Comparison of ENCODE assay signal across 28 mouse cellular contexts in genomic region chr2:121511401-121511800, GRCm38 (mm10). TPM values are rescaled to one million over a fixed set of nuclear protein-coding genes. Genes with fewer than 3 reads are reported as not detected.
A peak's percentile ranks its signal among the peaks of the same experiment; 100 is the strongest.
DNase-seq lines count a peak whose midpoint lies in the region; ATAC-seq lines count a peak whose summit lies in the region.
"Had no signal": no experiment of that assay in that cellular context is flagged by ENCODE, and none has a peak within 500 bp of the region (broad histone marks: within the 10 kb centered on the region; RNA-seq: fewer than 3 reads in every experiment).

No protein-coding gene starts in this region.

- no peak for DNase-seq in embryonic facial prominence, embryonic 10.5 days (ENCODE audit: low spot score)
- peak; percentile 14 for DNase-seq in thymus, postnatal 14 days
- no peak for DNase-seq in thymus, postnatal 10 days (ENCODE audit: low spot score in 2 of 2)
- DNase-seq in urinary bladder, postnatal 36 days (ENCODE audit: low spot score in 2 of 2) = no peak
- DNase-seq in urinary bladder, adult 18-20 months (ENCODE audit: low spot score in 2 of 2) = no peak
- no peak for DNase-seq in gastrocnemius, postnatal 36 days
- DNase-seq: adrenal gland, postnatal 25 days; cerebellum, adult 11 months; cerebellum, postnatal 10 days; forebrain, postnatal 0 days; heart, adult 18-20 months; heart, postnatal 36 days; kidney, adult 11 months; right cerebral cortex, postnatal 14 days had no signal

- intact Hi-C loops in gastrocnemius, postnatal 36 days (cut with DNase I) = no loop called here

- H3K9ac ChIP-seq in embryonic facial prominence, embryonic 13.5 days = 0 out of 2 replicates have a peak overlapping the region, but pooled peaks have one; percentile 21
- H3K9ac ChIP-seq: embryonic facial prominence, embryonic 15.5 days; forebrain, postnatal 0 days; heart, embryonic 13.5 days; hindbrain, embryonic 15.5 days; limb, embryonic 13.5 days; liver, embryonic 14.5 days; midbrain, embryonic 15.5 days; neural tube, embryonic 15.5 days; stomach, embryonic 15.5 days had no signal

- H3K4me1 ChIP-seq in embryonic facial prominence, embryonic 13.5 days = peaks cover 18% of the 10 kb centered on the region
- H3K4me1 ChIP-seq in embryonic facial prominence, embryonic 10.5 days = peaks cover 18% of the 10 kb centered on the region

- no peaks in the 10 kb centered on the region for H3K9me3 ChIP-seq in embryonic facial prominence, embryonic 13.5 days
- no peaks in the 10 kb centered on the region for H3K9me3 ChIP-seq in embryonic facial prominence, embryonic 10.5 days
- H3K9me3 ChIP-seq: embryonic facial prominence, embryonic 15.5 days; heart, embryonic 13.5 days; hindbrain, embryonic 15.5 days; limb, embryonic 13.5 days; midbrain, embryonic 15.5 days; neural tube, embryonic 15.5 days; stomach, embryonic 15.5 days had no signal

- no peaks in the 10 kb centered on the region for H3K27me3 ChIP-seq in embryonic facial prominence, embryonic 13.5 days
- no peaks in the 10 kb centered on the region for H3K27me3 ChIP-seq in embryonic facial prominence, embryonic 10.5 days (replicated peaks; ENCODE audit: low read depth, poor library complexity, severe bottlenecking)
- H3K27me3 ChIP-seq: embryonic facial prominence, embryonic 15.5 days; heart, embryonic 13.5 days; hindbrain, embryonic 15.5 days; limb, embryonic 13.5 days; midbrain, embryonic 15.5 days; neural tube, embryonic 15.5 days; stomach, embryonic 15.5 days had no signal

- WGBS in embryonic facial prominence, embryonic 13.5 days = 93% methylated on average over 8 of the region's 8 CpGs
- 95% methylated on average over 8 of the region's 8 CpGs for WGBS in embryonic facial prominence, embryonic 10.5 days

- ATAC-seq in embryonic facial prominence, embryonic 13.5 days (ENCODE audit: insufficient number of reproducible peaks, insufficient read depth, low FRiP score, low TSS enrichment, low read depth) = no peak
- ATAC-seq in activated CD4-positive, CD25-positive, alpha-beta regulatory T cell, adult 4 months = peak; percentile 92
- ATAC-seq: forebrain, postnatal 0 days; midbrain, embryonic 15.5 days had no signal

- H3K27ac ChIP-seq in embryonic facial prominence, embryonic 13.5 days = no peak overlapping the region
- no peak overlapping the region for H3K27ac ChIP-seq in embryonic facial prominence, embryonic 10.5 days (replicated peaks)
- H3K27ac ChIP-seq: embryonic facial prominence, embryonic 15.5 days; forebrain, embryonic 10.5 days; heart, embryonic 13.5 days; hindbrain, embryonic 15.5 days; kidney, postnatal 0 days; limb, embryonic 13.5 days; liver, embryonic 14.5 days; midbrain, embryonic 15.5 days; neural tube, embryonic 15.5 days; stomach, embryonic 15.5 days had no signal

- no peak overlapping the region for H3K4me2 ChIP-seq in embryonic facial prominence, embryonic 13.5 days
- H3K4me2 ChIP-seq: embryonic facial prominence, embryonic 15.5 days; heart, embryonic 13.5 days; hindbrain, embryonic 15.5 days; limb, embryonic 13.5 days; midbrain, embryonic 15.5 days; neural tube, embryonic 15.5 days; stomach, embryonic 15.5 days had no signal

- H3K4me3 ChIP-seq in embryonic facial prominence, embryonic 13.5 days = no peak overlapping the region
- no peak overlapping the region for H3K4me3 ChIP-seq in embryonic facial prominence, embryonic 10.5 days
- H3K4me3 ChIP-seq: embryonic facial prominence, embryonic 15.5 days; forebrain, embryonic 10.5 days; heart, embryonic 13.5 days; hindbrain, embryonic 15.5 days; limb, embryonic 13.5 days; midbrain, embryonic 15.5 days; myocyte; neural tube, embryonic 15.5 days; stomach, embryonic 15.5 days had no signal

- H3K36me3 ChIP-seq in embryonic facial prominence, embryonic 13.5 days = peaks cover 39% of the 10 kb centered on the region
- peaks cover 71% of the 10 kb centered on the region for H3K36me3 ChIP-seq in embryonic facial prominence, embryonic 10.5 days (replicated peaks)
- H3K36me3 ChIP-seq: hindbrain, embryonic 15.5 days; midbrain, embryonic 15.5 days; neural tube, embryonic 15.5 days had no signal

RNA-seq across cellular contexts. Expression of gene Wdr76, which starts 4.9 kb away (rescaled TPM):
- 7.6 and 8.9 TPM in 2 replicates for polyA plus RNA-seq in embryonic facial prominence, embryonic 13.5 days (2015; fragmentation: Nextera tagmentation; extraction: Ambion mirVana)
- polyA plus RNA-seq in embryonic facial prominence, embryonic 10.5 days (2016; fragmentation: Nextera tagmentation; extraction: Ambion mirVana) = 10.8 TPM in 2 replicates
- 10 to 100 TPM; 10.1 to 20.5 TPM for polyA plus RNA-seq in activated CD4-positive, CD25-positive, alpha-beta regulatory T cell, adult 4 months (2017; shearing (Covaris generic))
- 1 to 10 TPM; 1.7 to 2.0 TPM for total RNA-seq in gastrocnemius, postnatal 36 days (2021)

RNA-seq across cellular contexts. Expression of gene Mfap1a, which starts 4.9 kb away (rescaled TPM):
- polyA plus RNA-seq in embryonic facial prominence, embryonic 13.5 days (2015; fragmentation: Nextera tagmentation; extraction: Ambion mirVana) = 31.4 and 39.4 TPM in 2 replicates
- 27.1 and 28.6 TPM in 2 replicates for polyA plus RNA-seq in embryonic facial prominence, embryonic 10.5 days (2016; fragmentation: Nextera tagmentation; extraction: Ambion mirVana)
- polyA plus RNA-seq in activated CD4-positive, CD25-positive, alpha-beta regulatory T cell, adult 4 months (2017; shearing (Covaris generic)) = 10 to 100 TPM; 32.7 to 47.6 TPM
- 10 to 100 TPM; 12.8 to 15.7 TPM for total RNA-seq in gastrocnemius, postnatal 36 days (2021)

RNA-seq across cellular contexts. Expression of gene Mfap1b, which starts 37.5 kb away (rescaled TPM):
- polyA plus RNA-seq in embryonic facial prominence, embryonic 13.5 days (2015; fragmentation: Nextera tagmentation; extraction: Ambion mirVana) = 63.3 and 64.2 TPM in 2 replicates
- polyA plus RNA-seq in embryonic facial prominence, embryonic 10.5 days (2016; fragmentation: Nextera tagmentation; extraction: Ambion mirVana) = 53.2 and 55.4 TPM in 2 replicates
- 100 to 1,000 TPM in 1 of 2 experiments, 10 to 100 TPM in 1; 82.1 to 109 TPM for polyA plus RNA-seq in activated CD4-positive, CD25-positive, alpha-beta regulatory T cell, adult 4 months (2017; shearing (Covaris generic))
- 10 to 100 TPM; 17.4 to 21.8 TPM for total RNA-seq in gastrocnemius, postnatal 36 days (2021)

RNA-seq across cellular contexts. Expression of gene Serinc4, which starts 54.8 kb away (rescaled TPM):
- polyA plus RNA-seq in embryonic facial prominence, embryonic 13.5 days (2015; fragmentation: Nextera tagmentation; extraction: Ambion mirVana) = 0.55 and 0.65 TPM in 2 replicates
- 0.30 and 0.57 TPM in 2 replicates for polyA plus RNA-seq in embryonic facial prominence, embryonic 10.5 days (2016; fragmentation: Nextera tagmentation; extraction: Ambion mirVana)
- polyA plus RNA-seq in activated CD4-positive, CD25-positive, alpha-beta regulatory T cell, adult 4 months (2017; shearing (Covaris generic)) = not detected
- total RNA-seq in gastrocnemius, postnatal 36 days (2021) = not detected
- total RNA-seq: gastrocnemius, adult 8-10 months; heart, adult 18-20 months; heart, postnatal 36 days had no signal

RNA-seq across cellular contexts. Expression of gene Hypk, which starts 58.3 kb away (rescaled TPM):
- 129 and 139 TPM in 2 replicates for polyA plus RNA-seq in embryonic facial prominence, embryonic 13.5 days (2015; fragmentation: Nextera tagmentation; extraction: Ambion mirVana)
- 143 and 146 TPM in 2 replicates for polyA plus RNA-seq in embryonic facial prominence, embryonic 10.5 days (2016; fragmentation: Nextera tagmentation; extraction: Ambion mirVana)
- 100 to 1,000 TPM; 120 to 207 TPM for polyA plus RNA-seq in activated CD4-positive, CD25-positive, alpha-beta regulatory T cell, adult 4 months (2017; shearing (Covaris generic))
- total RNA-seq in gastrocnemius, postnatal 36 days (2021) = 10 to 100 TPM; 11.5 to 23.6 TPM
